In the genomic region with DNA sequence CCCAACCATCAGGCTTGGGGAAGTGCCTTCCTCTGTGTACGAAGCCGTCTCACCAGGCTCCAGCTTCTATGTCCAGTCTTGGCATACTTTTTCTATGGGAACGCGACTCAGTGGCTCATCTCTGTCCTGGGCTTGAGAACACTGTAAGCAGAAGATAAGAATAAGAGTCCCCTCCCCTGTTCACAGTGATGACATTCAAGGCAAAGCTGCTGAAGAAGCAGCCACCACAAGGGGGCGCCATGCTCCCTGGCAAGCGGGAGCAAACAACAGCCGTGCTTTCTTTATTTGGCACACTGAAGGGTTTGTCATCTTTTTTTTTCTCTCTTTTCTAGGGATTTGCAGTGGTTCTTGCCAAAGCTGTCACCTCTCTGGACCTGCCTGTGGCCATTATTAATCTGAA, we compare ENCODE assay signal across 10 mouse cellular contexts. TPM values are rescaled to one million over a fixed set of nuclear protein-coding genes. Genes with fewer than 3 reads are reported as not detected.
A peak's percentile ranks its signal among the peaks of the same experiment; 100 is the strongest.
DNase-seq lines count a peak whose midpoint lies in the region; ATAC-seq lines count a peak whose summit lies in the region.
"Had no signal": no experiment of that assay in that cellular context is flagged by ENCODE, and none has a peak within 500 bp of the region (broad histone marks: within the 10 kb centered on the region; RNA-seq: fewer than 3 reads in every experiment).

No protein-coding gene starts in this region.

- no peak overlapping the region for H3K4me2 ChIP-seq in hindbrain, embryonic 11.5 days (replicated peaks; ENCODE audit: low read depth, low read length)
- no peak overlapping the region for H3K4me2 ChIP-seq in hindbrain, embryonic 14.5 days (replicated peaks)
- H3K4me2 ChIP-seq: embryonic facial prominence, embryonic 15.5 days; limb, embryonic 12.5 days had no signal

- no peak overlapping the region for H3K9ac ChIP-seq in hindbrain, embryonic 11.5 days (ENCODE audit: low read depth, low read length)
- no peak overlapping the region for H3K9ac ChIP-seq in hindbrain, embryonic 14.5 days
- H3K9ac ChIP-seq: embryonic facial prominence, embryonic 15.5 days; limb, embryonic 12.5 days had no signal

- intact Hi-C loops in left cerebral cortex, postnatal 25 days (cut with DNase I), result no loop called here

- no peak overlapping the region for H3K4me3 ChIP-seq in hindbrain, embryonic 11.5 days (ENCODE audit: low read depth, low read length)
- no peak overlapping the region for H3K4me3 ChIP-seq in hindbrain, embryonic 14.5 days (replicated peaks; ENCODE audit: low read length)
- H3K4me3 ChIP-seq: embryonic facial prominence, embryonic 15.5 days; limb, embryonic 12.5 days had no signal

- no peaks in the 10 kb centered on the region for H3K27me3 ChIP-seq in hindbrain, embryonic 11.5 days (ENCODE audit: control insufficient read depth, insufficient read depth, low read length)
- no peaks in the 10 kb centered on the region for H3K27me3 ChIP-seq in hindbrain, embryonic 14.5 days (ENCODE audit: control insufficient read depth, insufficient read depth, low read length)
- H3K27me3 ChIP-seq: embryonic facial prominence, embryonic 15.5 days; limb, embryonic 12.5 days had no signal

- H3K36me3 ChIP-seq in hindbrain, embryonic 11.5 days (ENCODE audit: control insufficient read depth, insufficient read depth, low read length), result peaks cover 8% of the 10 kb centered on the region; the same call in 1 of the 2 replicates
- peaks cover 38% of the 10 kb centered on the region for H3K36me3 ChIP-seq in hindbrain, embryonic 14.5 days (replicated peaks; ENCODE audit: control insufficient read depth, insufficient read depth)

- no peaks in the 10 kb centered on the region for H3K9me3 ChIP-seq in hindbrain, embryonic 11.5 days (ENCODE audit: control insufficient read depth, low read length)
- no peaks in the 10 kb centered on the region for H3K9me3 ChIP-seq in hindbrain, embryonic 14.5 days (ENCODE audit: control insufficient read depth, low read length)
- H3K9me3 ChIP-seq: embryonic facial prominence, embryonic 15.5 days; limb, embryonic 12.5 days had no signal

- ATAC-seq in hindbrain, embryonic 11.5 days (ENCODE audit: low FRiP score), result no peak
- ATAC-seq in hindbrain, embryonic 14.5 days (ENCODE audit: low FRiP score), result no peak
- ATAC-seq in megakaryocyte progenitor cell, adult 5-6 weeks (replicated peaks; ENCODE audit: poor library complexity), result peak; percentile 64

- peak; percentile 51 for DNase-seq in hindbrain, embryonic 11.5 days (ENCODE audit: low spot score)
- DNase-seq in hindbrain, embryonic 14.5 days (ENCODE audit: low spot score), result no peak
- peak; percentile 73 for DNase-seq in A20 (ENCODE audit: low read depth, low spot score)
- DNase-seq in NIH3T3 (ENCODE audit: low read depth), result peak; percentile 42
- peak; percentile 35 for DNase-seq in embryo, embryonic 10 days (ENCODE audit: low spot score)
- no peak for DNase-seq in heart, adult 11 months
- no peak for DNase-seq in left cerebral cortex, postnatal 25 days (ENCODE audit: low spot score in 2 of 2)

- H3K27ac ChIP-seq in hindbrain, embryonic 11.5 days (ENCODE audit: low read depth, low read length), result no peak overlapping the region
- H3K27ac ChIP-seq in hindbrain, embryonic 14.5 days, result no peak overlapping the region
- H3K27ac ChIP-seq: embryonic facial prominence, embryonic 15.5 days; limb, embryonic 12.5 days had no signal

- 90% methylated on average over 7 of the region's 7 CpGs for WGBS in hindbrain, embryonic 11.5 days
- WGBS in hindbrain, embryonic 14.5 days, result 93% methylated on average over 7 of the region's 7 CpGs

- no peaks in the 10 kb centered on the region for H3K4me1 ChIP-seq in hindbrain, embryonic 11.5 days (replicated peaks; ENCODE audit: control insufficient read depth, insufficient read depth, low read length)
- no peaks in the 10 kb centered on the region for H3K4me1 ChIP-seq in hindbrain, embryonic 14.5 days (replicated peaks; ENCODE audit: control insufficient read depth, insufficient read depth, low read length)
- H3K4me1 ChIP-seq: embryonic facial prominence, embryonic 15.5 days; limb, embryonic 12.5 days had no signal

RNA-seq across cellular contexts. Expression of a gene that starts 11.2 kb away (rescaled TPM):
- polyA plus RNA-seq in hindbrain, embryonic 11.5 days (2014; fragmentation: Nextera tagmentation; extraction: Ambion mirVana), result 29.1 and 29.9 TPM in 2 replicates
- polyA plus RNA-seq in hindbrain, embryonic 14.5 days (2014; fragmentation: Nextera tagmentation; extraction: Ambion mirVana), result 20.8 and 27.2 TPM in 2 replicates
- total RNA-seq in megakaryocyte progenitor cell, adult 5-6 weeks (2015), result 15.3 and 17.0 TPM in 2 replicates
- total RNA-seq in megakaryocyte progenitor cell, adult 5-6 weeks (2017), result 37.7 and 42.0 TPM in 2 replicates
- 10 to 100 TPM; 15.5 to 16.4 TPM for total RNA-seq in left cerebral cortex, postnatal 25 days (2021)

RNA-seq across cellular contexts. Expression of a gene that starts 11.3 kb away (rescaled TPM):
- polyA plus RNA-seq in hindbrain, embryonic 11.5 days (2014; fragmentation: Nextera tagmentation; extraction: Ambion mirVana), result 75.3 and 76.0 TPM in 2 replicates
- polyA plus RNA-seq in hindbrain, embryonic 14.5 days (2014; fragmentation: Nextera tagmentation; extraction: Ambion mirVana), result 48.2 and 49.9 TPM in 2 replicates
- 48.9 and 54.6 TPM in 2 replicates for total RNA-seq in megakaryocyte progenitor cell, adult 5-6 weeks (2015)
- total RNA-seq in megakaryocyte progenitor cell, adult 5-6 weeks (2017), result 91.9 and 103 TPM in 2 replicates
- 10 to 100 TPM; 73.5 to 75.5 TPM for total RNA-seq in left cerebral cortex, postnatal 25 days (2021)

RNA-seq across cellular contexts. Expression of a gene that starts 49.8 kb away (rescaled TPM):
- 28.7 and 29.9 TPM in 2 replicates for polyA plus RNA-seq in hindbrain, embryonic 11.5 days (2014; fragmentation: Nextera tagmentation; extraction: Ambion mirVana)
- 31.3 and 36.5 TPM in 2 replicates for polyA plus RNA-seq in hindbrain, embryonic 14.5 days (2014; fragmentation: Nextera tagmentation; extraction: Ambion mirVana)
- 61.7 and 64.2 TPM in 2 replicates for total RNA-seq in megakaryocyte progenitor cell, adult 5-6 weeks (2015)
- 75.6 and 75.9 TPM in 2 replicates for total RNA-seq in megakaryocyte progenitor cell, adult 5-6 weeks (2017)
- total RNA-seq in left cerebral cortex, postnatal 25 days (2021), result 10 to 100 TPM; 39.3 to 42.9 TPM

Comparison
In these comparisons a context has a peak if more than half of its experiments do, and no peak if none do; other contexts are left out.
1. DNase-seq: peak in hindbrain, embryonic 11.5 days (single experiment), A20 (single experiment), NIH3T3 (single experiment) and embryo, embryonic 10 days (single experiment); none in hindbrain, embryonic 14.5 days (single experiment), heart, adult 11 months (single experiment) and left cerebral cortex, postnatal 25 days (0 of 2).